Mouse (Mus musculus) ovary, postnatal 10 days (tissue): ENCODE data around the gene Matk.

ENCODE experiments used
- DNase-seq: peaks from one replicate; pipeline ENCODE4 v3.0.0; 2022; ENCODE audit warnings: low spot score

The Matk gene

DNA sequence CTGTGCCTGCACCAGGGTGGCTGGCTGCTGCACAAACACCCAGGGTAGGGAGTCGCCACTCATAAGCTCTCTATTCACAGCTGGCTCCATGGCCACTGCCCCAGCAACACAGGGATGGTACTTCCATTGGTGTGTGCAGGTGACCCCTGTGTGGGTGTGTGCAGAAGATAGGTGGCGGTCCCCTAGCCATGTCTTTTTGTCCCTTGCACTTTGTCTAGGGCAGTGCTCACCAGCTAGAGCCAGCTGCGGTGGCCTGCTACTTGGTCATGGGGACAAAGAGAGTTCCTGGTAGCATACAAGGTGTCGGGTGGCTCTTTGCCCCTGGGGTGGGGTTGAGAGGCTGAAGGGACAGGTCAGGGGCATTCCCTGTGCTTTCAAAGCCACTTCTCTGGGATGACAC is 8.6 kb upstream of the Matk start:
- DNase-seq: no peak

DNA sequence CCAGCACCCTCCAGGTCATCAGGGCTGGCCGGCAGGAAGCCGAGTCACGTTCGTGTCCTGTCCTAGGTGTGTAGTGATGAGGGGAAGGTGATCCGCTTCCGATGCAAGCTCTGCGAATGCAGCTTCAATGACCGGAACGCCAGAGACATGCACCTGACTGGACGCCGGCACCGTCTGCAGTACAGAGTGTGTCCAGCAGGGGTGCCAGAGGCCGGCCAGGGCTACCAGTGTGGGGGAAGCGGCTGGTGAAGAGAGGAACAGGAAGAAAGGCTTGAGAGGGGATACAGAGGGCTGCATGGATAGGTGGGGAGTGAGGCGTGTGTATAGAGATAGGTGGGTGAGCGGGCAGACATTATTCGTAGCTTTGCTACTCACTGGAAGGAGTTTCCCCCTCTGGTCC is 8.1 kb upstream of the Matk start:
- DNase-seq: peak; percentile 71

DNA sequence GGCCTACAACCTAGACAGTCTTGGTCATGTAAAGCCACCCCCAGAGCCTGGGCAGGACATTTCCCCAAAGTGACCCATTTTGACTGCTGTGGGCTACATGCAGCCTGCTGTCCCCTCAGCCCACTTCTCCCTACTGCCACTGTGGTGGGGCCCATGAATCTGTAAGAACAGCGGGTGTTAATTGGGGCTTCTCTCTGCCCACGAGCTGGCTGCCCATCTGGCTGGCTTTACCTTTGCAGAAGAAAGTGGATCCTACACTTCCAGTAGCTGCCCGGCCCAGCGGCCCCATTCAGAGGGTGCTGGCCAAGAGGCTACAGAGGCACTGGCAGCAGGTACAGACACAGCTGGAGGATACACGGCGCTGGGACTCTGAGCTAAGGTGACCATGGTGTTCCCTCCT is 7.6 kb upstream of the Matk start:
- DNase-seq: no peak

DNA sequence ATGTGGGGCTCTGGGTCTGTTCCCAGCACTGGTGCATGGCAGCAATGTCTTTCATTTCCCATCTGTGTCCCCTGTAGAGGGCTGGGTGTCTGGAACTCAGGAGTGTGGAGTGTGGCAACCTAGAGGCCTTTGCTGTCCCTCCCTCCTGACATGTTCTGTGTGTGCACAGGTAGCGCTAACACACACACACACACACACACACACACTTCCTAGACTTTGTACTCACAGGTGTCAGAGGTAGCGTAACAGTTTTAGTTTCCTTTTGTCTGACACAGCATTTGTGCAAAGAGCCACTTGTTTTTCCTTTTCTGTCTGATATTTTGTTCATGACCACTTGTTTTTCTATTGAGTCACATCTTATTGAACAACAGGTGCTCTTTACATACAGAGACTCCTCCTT is 4.9 kb upstream of the Matk start:
- no peak for DNase-seq

DNA sequence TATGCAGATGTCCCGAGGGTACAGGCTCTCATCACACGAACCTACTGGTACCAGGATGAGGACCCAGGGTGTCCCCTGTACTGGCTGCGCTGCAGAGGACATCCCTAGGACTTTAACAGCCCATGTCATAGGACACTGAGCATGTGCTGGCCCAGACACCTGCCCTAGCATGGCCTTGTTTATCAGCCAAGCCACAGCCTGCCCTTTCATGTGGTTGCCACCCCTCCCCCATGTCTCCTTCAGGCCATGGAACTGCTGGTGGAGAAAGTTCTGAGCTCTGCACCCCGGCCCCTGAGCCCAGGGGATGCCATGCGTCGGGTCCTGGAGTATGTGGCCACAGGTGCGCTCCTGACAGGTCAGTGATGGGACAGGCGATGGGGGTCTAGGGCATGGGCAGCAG is 3.3 kb upstream of the Matk start:
- DNase-seq: no peak

DNA sequence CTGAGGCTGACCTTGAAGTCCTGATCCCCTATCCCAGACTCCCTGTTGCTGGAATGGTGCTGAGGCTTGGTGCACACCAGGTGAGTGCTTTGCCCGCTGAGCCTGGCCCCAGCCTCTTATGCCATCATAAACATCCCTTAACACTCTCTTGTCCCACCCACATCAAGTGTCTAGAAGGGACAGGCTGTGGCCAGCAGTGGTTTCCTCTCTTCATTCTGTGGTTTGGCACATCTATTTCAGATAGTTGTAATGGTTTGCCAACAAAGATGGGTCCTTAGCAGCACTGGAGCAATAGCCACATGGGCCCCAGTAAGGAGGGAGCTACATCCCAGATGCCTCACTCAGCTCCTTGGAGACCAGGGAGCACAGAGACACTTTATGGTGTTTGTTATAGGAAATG is 2.2 kb downstream of the Matk start:
- no peak for DNase-seq

DNA sequence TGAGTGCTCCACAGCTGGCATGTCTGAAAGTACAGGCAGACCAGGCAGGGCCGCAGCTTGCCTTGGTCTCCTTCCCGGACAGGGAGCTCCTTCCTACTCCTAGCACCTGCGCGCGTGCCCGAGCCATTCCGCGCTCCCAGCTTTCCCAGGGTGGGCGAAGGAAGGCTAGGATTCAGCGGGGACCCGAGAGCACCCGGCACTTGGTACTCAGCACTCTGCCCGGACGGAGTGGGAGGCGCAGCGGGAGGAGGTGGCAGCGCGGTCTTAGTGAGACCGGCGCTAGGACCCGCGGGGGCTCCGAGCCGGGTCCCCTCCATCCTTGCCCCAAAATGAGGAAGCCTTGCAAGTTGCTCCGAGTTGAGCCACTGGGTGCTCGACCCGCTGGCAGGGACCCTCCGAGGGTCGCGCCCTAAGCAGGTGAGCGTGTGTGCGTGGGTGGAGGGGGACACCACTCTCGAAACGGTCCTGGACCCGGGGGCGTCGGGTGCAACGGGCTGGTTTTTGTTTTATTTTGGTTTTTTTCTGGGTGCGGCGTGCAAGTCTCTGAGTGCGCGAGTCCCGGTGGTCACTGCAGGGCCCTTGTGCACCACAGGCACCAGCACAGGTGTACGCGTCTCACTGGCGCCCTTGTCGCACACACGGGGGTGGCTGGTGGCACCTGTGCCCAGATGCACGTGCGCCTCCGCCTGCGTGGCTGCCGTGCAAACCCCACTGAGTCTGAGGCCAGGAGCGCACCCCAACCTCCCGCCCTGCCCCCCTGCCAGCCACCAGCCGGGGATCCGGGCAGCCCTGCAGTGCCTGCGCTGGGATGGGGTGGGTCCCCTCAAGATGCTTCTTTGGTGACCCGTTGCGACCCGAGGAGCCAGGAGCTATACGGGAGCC is 4.7 kb downstream of the Matk start:
- DNase-seq: no peak

DNA sequence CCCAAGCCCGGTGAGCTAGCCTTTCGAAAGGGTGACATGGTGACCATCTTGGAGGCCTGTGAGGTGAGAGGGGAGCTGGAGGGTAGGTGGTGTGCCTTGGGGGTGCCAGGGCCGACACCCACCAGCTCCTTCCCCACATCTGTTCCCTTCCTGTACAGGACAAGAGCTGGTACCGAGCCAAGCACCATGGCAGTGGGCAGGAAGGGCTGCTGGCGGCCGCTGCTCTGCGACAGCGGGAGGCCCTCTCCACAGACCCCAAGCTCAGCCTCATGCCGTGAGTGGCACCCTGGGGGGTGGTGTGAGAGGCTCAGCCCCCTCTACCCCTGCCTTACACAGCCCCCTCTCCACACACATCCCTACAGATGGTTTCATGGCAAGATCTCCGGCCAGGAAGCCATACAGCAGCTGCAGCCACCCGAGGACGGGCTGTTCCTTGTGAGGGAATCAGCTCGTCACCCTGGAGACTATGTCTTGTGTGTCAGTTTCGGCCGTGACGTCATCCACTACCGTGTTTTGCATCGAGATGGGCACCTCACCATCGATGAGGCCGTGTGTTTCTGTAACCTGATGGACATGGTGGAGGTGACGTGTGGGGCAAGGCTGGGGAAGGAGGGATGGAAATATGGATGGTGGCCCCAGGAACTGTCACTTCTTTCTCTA is 6.6 kb downstream of the Matk start:
- no peak for DNase-seq

DNA sequence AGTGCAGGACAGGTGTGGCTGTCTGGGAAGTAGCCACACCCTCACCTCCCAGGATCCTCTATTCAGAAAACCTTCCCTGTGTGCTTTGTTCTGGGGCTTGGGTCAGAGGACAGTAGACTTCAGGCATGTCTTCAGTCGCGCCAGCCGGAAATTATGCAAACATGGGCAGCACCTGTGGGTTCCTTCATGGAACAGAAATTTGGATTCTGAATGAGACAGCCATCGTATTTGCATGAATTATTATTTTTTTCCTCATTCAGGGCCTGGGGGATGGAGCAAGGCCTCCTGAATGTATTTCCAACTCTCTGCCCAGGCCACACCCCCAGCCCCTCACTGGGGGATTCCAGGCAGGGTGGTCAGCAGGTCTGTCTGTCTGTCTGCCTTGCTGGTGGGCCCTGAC is 8.3 kb downstream of the Matk start:
- no peak for DNase-seq

DNA sequence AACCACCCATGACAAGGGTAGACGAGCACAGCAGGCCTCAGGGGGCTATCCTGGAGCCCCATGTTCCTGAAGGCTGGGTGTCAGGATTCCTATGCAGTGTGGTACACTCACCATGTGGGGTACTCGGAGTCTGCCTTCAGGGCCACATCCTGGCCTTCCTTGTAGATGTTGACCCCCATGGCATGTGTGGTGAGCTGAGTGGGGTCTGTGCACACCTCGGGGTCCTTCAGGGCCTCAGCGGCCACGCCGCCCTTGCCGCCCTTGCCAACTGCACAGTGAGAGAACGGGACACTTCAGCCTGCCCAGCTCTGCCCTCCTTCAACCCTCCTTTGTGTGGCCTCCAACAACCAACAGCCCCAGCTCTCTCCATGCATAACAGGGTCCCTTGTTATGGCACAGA is 12.8 kb downstream of the Matk start:
- DNase-seq: no peak

DNA sequence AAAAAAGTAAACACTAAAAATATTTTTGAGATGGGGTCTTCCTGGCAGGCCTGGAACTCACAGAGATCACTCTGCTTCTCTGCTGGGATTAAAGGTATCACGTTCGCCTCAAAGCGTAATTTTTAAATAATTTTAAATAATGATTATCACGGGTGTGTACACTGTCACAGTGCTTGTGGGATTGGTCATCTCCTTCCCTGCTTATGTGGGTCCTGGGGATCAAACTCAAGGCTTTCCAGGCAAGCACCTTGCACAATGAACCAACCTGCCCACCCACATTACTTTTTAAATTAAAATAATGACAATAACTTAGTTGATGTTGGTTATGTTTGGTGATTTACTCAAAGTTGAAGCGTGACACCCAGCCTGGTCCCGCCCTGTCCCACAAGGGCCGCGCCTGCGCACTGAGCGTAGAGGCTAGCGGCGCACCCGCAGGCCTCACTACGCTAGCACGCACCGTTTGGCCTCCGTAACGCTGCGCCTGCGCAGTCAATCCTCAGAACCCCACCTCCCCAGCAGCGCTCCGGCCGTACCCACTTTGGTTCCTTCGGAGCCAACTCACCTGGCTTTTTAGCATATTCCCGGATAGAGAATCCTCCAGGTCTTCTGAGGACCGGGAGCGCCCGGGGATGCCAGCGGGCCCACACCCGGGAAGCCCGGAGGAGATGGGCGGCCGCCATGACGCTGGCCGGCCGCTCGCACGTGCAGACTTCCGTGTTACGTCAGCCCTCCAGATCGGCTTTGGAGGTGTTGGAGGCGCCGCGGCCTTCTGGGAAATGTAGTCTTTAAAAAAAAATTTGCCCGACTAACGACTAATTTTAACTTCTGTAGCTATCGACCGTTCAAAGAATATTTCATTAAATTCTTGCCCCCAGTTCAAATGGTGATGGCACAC is 13.7 kb downstream of the Matk start, which contains the start of the genes Mrpl54 and Apba3:
Gene Mrpl54 (minus strand): TSS at position 724 of the 895 bp plus-strand sequence.
Gene Apba3 (plus strand): TSS at position 750 of the 895 bp plus-strand sequence.
- DNase-seq: peak; percentile 97

DNA sequence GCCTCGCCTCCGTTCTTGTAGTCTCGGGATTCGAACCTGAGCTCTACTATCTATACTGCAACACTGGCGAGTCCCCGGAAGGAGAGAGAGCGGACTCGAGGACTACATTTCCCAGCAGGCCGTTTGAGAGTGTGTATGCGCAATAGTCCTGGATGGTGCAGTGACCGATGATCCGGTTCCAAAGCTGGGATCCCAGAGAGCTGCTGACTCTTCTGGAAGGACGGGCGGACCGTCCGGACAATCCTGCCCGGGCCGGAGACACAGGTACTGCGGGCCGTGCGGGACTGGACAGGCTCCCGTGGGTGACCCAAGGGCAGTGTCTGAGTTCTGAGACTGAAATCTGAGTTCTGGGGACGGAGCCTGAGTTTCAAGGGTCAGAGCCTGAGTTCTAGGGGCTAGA is 15.3 kb downstream of the Matk start:
- peak; percentile 57 for DNase-seq

DNA sequence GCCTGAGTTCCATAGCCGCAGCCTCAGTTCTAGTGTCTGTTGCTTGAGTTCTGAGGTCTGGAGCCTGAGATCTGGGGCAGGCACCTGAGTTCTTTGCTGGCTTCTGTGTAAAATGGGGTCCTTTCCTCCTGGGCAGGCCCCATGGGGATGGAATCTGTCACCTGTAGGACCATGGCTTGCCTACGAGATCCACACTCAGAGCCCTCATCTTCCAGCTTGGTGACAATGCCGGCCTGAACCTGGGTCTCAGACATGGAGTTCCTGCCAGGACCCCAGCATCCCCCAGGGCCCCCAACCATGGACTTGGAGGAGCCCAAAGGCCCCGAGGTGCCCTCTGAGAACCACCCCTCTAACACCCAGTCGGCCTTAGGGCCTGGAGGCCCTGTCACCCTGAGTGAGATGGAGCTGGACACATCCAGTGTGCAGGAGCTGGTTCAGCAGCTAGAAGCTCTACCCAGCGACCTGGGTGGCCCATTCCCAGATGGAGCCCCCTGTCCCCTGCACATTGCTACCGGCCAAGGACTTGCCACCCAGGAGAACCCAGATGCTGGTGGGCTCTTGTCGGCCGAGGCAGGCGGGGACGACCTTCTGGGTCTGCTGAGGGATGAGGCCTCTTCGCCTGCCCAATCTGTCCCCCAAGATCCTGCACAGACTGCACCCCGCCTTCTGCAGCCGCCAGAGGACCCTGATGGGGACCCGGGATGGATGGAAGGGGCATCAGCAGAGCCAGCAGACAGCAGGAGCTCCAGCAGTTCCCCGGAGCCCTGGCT is 16.1 kb downstream of the Matk start:
- no peak for DNase-seq

DNA sequence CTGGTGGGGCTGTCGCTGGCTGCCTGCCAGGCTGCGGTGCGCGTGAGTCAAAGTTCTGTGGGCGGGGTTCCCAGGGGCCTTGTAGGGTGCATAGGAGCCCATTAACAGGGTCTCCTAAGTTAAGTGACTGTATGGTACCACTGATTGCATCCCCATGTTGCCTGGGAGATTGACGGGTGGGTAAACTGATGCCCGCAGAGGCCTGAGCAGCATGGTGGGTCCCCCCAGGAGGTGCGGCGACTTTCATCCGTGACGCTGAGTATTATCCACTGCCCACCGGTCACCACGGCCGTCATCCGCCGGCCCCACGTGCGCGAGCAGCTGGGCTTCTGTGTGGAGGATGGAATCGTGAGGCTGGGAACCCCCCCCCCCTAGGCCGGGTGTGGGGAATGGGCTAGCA is 19.6 kb downstream of the Matk start:
- no peak for DNase-seq

DNA sequence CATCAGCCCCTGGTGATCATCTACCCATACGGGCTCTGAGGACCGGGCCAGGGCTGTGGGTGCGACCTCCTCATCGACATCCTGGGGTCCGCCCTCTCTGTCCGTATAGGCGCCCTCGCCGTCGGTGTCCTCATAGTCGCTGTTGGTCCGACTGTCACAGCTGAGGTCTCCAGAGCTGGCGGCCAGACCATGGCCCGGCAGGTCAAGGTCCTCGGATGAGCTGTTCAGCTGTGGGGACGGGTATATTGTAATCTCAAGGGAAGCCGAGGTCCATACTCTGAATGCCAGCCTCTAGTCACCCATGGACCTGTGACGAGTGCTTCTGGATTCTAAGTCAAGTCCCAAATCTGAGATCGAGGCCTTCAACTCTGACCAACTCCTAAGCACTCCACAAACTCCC is 21.1 kb downstream of the Matk start:
- DNase-seq: no peak

DNA sequence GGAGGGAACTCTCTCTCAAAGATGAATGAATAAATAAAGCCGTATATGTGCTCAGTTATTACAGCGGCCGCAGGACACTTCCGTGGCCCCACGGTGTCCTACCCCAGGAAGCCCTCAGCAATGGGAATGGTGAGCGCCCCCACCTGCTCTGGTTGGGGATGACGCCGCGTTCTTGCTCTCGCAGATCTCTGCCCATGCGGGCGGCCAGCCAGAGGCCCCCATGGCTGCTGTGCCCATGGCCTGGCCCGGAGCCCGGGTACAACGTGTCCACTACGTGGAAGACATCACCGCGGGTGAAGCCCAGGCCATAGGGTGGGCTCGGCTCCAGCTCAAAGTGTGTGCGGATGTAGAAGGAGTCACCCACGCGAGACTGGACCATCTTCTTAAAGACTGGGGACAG is 24.9 kb downstream of the Matk start:
- no peak for DNase-seq

DNA sequence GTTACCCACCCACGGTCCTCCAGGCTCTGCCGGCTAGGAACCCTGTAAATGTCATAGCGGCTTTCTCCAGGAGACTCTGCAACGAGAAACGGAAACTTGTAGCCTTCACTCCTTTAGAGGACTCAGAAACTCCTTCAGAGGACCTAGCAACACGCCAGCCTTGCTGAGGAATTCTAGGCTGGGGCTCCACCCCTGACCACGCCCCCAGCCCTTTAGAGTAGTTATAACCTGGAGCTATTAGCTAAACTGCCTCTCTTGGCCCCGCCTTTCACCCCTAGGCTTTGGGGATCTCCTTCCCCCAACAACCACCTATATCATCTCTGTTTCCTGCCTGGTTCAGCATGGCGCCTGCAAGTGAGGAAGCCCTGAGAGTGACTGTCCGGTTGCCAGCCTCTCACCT is 26.8 kb downstream of the Matk start:
- no peak for DNase-seq

DNA sequence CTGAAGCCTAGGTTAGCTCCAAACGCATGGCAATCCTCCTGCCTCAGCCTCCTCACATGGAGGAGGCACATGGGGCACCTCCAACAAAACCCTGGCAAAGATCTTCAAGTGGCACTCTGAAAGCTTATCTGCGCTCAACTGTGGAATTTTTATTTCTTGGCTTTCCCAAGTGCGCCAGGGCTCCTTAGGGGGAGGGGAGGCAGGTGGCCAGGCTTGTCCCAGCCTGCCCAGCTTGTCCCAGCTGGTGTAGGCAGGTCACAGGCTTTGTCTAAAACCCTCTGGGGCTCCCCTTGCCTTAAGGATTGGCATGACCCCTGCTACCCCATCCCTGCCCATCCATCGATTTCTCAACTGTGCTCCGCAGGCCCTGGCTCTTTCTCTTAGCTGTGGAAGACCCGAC is 31.5 kb downstream of the Matk start:
- DNase-seq: no peak

DNA sequence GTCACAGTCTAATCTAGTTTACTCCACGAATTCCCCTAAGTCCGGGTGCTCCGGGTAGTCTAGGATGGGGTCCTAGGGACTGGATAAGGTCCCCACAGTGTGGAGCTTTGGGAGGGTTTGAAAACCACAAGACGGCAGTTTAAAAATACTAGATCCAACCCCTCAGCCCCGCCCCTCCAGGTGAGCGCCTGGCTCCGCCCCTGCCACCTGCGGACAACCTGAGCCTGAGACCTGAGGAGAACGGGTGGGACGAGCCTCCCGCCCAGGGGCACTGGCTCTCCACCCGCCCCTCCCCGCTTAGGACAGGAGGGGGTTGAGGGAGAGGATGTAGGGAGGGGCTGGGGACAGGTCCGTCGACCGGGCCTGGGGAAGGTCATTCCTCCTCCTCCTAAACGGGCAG is 32.0 kb downstream of the Matk start:
- no peak for DNase-seq

DNA sequence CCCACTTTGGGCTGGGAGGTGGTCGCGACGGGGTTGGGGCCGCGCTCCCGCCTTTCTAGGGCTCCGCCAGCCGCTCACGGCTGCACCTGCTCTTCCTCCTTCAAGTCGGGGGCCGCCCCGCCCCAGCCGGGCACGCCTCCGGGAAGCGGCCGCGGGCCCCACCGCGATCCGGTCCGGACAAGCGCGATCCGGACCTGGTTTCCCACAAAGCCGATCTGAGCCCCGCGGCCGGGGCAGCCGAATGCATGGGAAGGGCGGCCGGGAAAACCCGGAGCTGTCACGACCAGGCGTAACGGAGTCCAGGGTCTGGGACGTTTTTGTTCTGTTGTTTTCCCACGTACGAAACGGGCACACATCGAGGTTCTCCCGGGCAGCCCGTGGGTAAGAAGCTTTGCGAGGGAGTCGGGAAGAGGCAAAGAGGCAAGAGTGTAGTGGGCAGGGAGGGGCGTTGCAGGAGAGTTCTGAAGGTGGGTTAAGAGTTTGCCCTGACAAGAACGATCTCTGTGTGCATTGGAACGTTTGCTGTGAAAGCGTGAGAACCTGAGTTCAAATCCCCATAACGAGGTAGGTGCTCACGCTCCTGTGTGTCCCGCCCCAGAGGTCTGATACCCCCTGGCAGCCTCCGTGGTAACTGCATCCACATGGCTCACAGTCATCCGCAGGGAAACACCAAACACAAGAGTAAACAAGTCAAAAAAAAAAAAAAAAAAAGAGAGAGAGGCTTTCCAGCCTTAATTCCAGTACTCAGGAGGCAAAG is 33.1 kb downstream of the Matk start:
- peak; percentile 86 for DNase-seq

DNA sequence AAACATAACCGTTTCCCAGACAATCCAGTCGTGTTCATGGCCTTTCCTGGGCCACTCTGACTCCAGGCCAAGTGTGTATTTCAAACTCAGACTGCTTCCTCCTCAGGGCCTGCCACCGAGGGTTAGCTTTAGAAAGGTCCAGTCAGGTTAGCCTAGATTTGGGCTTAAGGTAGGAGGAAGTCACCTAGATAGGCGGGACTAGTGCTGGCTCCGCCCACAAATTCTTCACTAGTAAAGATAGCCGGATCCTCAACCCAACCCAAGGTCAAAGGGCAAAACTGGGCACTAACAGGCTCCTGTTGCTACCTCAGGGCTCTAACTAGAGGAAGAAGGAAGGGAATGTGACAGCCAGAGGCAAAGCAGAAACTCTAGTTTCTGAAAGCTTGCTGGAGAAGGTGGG is 33.9 kb downstream of the Matk start:
- no peak for DNase-seq
